Mouse (Mus musculus) kidney, postnatal 0 days (tissue): Measurements from ENCODE around the gene Rsad1. TPM values are rescaled to one million over a fixed set of nuclear protein-coding genes. Genes with fewer than 3 reads are reported as not detected.

Source experiments
- ATAC-seq: fragments of 200-750 bp; cut with Nextera tagmentation; replicated peaks from 2 replicates; pipeline ENCODE4 v1.8.0; 2017; ENCODE audit warnings: low read depth, moderate number of reproducible peaks, moderate TSS enrichment, moderate library complexity; ENCODE audit not compliant: low FRiP score
- DNase-seq: peaks from one replicate; pipeline ENCODE4 v3.0.0-alpha.2; 2016; ENCODE audit warnings: low spot score
- H3K27ac ChIP-seq: fragments of 300-500 bp; sonication (generic); 2 replicates; pipeline ENCODE4 v1.5.1; 2014; ENCODE audit warnings: mild to moderate bottlenecking
- H3K27me3 ChIP-seq: fragments of 300-500 bp; sonication (generic); 2 replicates; pipeline ENCODE4 v1.6.1; 2014; ENCODE audit warnings: low read length, mixed read lengths; ENCODE audit not compliant: insufficient read depth
- H3K36me3 ChIP-seq: fragments of 300-500 bp; sonication (generic); 2 replicates; pipeline ENCODE4 v1.6.1; 2014; ENCODE audit warnings: low read length, mixed read lengths; ENCODE audit not compliant: insufficient read depth
- H3K4me1 ChIP-seq: fragments of 300-500 bp; sonication (generic); replicated peaks from 2 replicates; pipeline ENCODE4 v1.6.1; 2014; ENCODE audit warnings: antibody characterized with exemption, low read length, mixed read lengths; ENCODE audit not compliant: insufficient read depth
- H3K4me2 ChIP-seq: fragments of 300-500 bp; sonication (generic); 2 replicates; pipeline ENCODE4 v1.6.1; 2014; ENCODE audit warnings: mild to moderate bottlenecking, low read length, moderate library complexity, mixed read lengths
- H3K4me3 ChIP-seq: fragments of 300-500 bp; sonication (generic); replicated peaks from 2 replicates; pipeline ENCODE4 v1.5.1; 2014; ENCODE audit warnings: low read depth, low read length
- H3K9ac ChIP-seq: fragments of 300-500 bp; sonication (generic); 2 replicates; pipeline ENCODE4 v1.6.1; 2014; ENCODE audit warnings: low read depth, low read length
- H3K9me3 ChIP-seq: fragments of 300-500 bp; sonication (generic); replicated peaks from 2 replicates; pipeline ENCODE4 v1.6.1; 2016; ENCODE audit warnings: low read length, inconsistent platforms, mixed read lengths
- CTCF ChIP-seq: IDR thresholded peaks from 2 replicates; pipeline ENCODE4 v1.5.1; 2016; ENCODE audit warnings: antibody characterized with exemption, low read depth, mild to moderate bottlenecking, moderate library complexity
- WGBS: fragments of 180-500 bp; shearing (Covaris S2); extraction: QIAGEN DNeasy Blood & Tissue Kit; methylation state at CpG from one replicate; pipeline ENCODE4 v1.1.7; 2014; 5-methylcytosine and 5-hydroxymethylcytosine counted together
- polyA plus RNA-seq: library from polyadenylated mRNA; unstranded; fragments of >200 nt; fragmentation: Nextera tagmentation; extraction: Ambion mirVana; gene quantifications from 2 replicates; pipeline ENCODE4 v1.2.1, GENCODE M21; 2015

Gene Rsad1
- polyA plus RNA-seq, 1 experiment from 2014 or later, result 4.0 TPM

DNA sequence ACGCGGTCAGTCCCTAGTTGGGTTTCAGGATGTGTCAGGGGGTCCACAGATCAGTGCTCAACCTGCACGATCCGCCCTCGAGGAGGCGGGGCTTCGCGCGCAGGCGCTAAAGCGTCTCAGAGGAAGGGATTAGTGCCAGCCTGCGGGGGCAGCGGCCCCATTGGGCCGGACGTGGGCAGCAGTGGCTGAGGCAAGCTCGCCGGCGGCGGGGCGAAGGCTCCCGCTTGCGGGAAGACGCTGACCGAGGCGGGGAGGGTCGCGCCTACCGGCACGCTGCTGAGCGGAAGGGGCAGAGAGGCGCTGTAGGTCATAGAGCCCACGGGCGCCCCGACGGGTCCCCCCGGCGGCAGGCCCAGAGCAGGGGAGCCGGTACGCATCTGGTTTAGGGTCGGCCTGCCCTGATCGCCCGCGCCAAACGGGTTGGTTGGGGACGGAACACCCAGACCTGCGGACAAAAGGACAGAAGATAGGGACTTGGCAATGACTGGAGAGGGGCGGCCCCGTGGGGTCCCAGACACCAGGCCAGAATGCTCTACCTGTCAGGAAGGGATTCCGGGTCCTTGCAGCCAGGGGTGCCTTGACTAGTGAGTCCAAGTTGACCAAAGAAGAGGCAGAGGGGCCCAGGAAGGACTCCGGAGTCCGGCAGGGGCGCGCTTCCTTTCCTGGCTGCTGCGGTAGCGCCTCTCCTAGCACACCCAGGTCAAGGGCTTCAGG, 57.9 kb downstream of the Rsad1 start:
- peak; percentile 16; the same call in 1 of the 2 replicates for TF ChIP-seq CTCF
- no peaks in the 10 kb centered on the region for H3K27me3 ChIP-seq
- peaks cover 7% of the 10 kb centered on the region; the same call in 1 of the 2 replicates for H3K4me1 ChIP-seq
- peak overlapping the region; percentile 36 for H3K4me3 ChIP-seq
- DNase-seq (peak; percentile 73), ATAC-seq (0 out of 2 replicates have a peak, but pooled peaks have one; percentile 38)
- peaks cover 11% of the 10 kb centered on the region; the same call in 1 of the 2 replicates for H3K36me3 ChIP-seq
- WGBS, result 12% methylated on average over 52 of the region's 55 CpGs
- H3K9me3 ChIP-seq, result no peaks in the 10 kb centered on the region
- H3K4me2 ChIP-seq, result peak overlapping the region; percentile 69
- peak overlapping the region; percentile 46 for H3K9ac ChIP-seq
- no peak overlapping the region for H3K27ac ChIP-seq

Other genes starting within 250 kb of the Rsad1 start
- 107 and 108 TPM in 2 replicates for gene Luc7l3, start 227.3 kb downstream of the Rsad1 start, polyA plus RNA-seq
- gene Ankrd40, start 221.3 kb downstream of the Rsad1 start, polyA plus RNA-seq, result 17.9 and 21.9 TPM in 2 replicates
- 9.1 and 10.5 TPM in 2 replicates for gene Abcc3, start 156.3 kb downstream of the Rsad1 start, polyA plus RNA-seq
- 4.4 and 5.2 TPM in 2 replicates for gene Cacna1g, start 75.1 kb downstream of the Rsad1 start, polyA plus RNA-seq
- gene Spata20, start 63.1 kb downstream of the Rsad1 start, polyA plus RNA-seq, result 0.40 TPM in 1 of 2 replicates, not detected in the other
- 34.7 and 37.5 TPM in 2 replicates for gene Epn3, start 49.3 kb downstream of the Rsad1 start, polyA plus RNA-seq
- gene Mycbpap, start 27.5 kb downstream of the Rsad1 start, polyA plus RNA-seq, result 3.2 and 3.5 TPM in 2 replicates
- gene Chad, start 15.8 kb upstream of the Rsad1 start, polyA plus RNA-seq, result 0.41 and 0.50 TPM in 2 replicates
- 6.6 and 7.0 TPM in 2 replicates for gene Acsf2, start 52.6 kb upstream of the Rsad1 start, polyA plus RNA-seq
- 119 and 135 TPM in 2 replicates for gene Lrrc59, start 80.5 kb upstream of the Rsad1 start, polyA plus RNA-seq
- 135 and 144 TPM in 2 replicates for gene Mrpl27, start 104.5 kb upstream of the Rsad1 start, polyA plus RNA-seq
- gene Eme1, start 104.7 kb upstream of the Rsad1 start, polyA plus RNA-seq, result 7.9 and 8.1 TPM in 2 replicates
- gene Xylt2, start 128.3 kb upstream of the Rsad1 start, polyA plus RNA-seq, result 18.4 and 21.4 TPM in 2 replicates
- gene Gm11541, start 155.2 kb upstream of the Rsad1 start, polyA plus RNA-seq, result 1.3 and 1.4 TPM in 2 replicates
- gene Cdc34b, start 192.5 kb upstream of the Rsad1 start, polyA plus RNA-seq, result 0.26 and 0.28 TPM in 2 replicates
- not detected in 2 replicates for gene Tmem92, start 233.4 kb upstream of the Rsad1 start, polyA plus RNA-seq